Mouse (Mus musculus) erythroblast, embryonic 14.5 days (primary cell): ENCODE results near the gene Siglece. TPM values are rescaled to one million over a fixed set of nuclear protein-coding genes. Genes with fewer than 3 reads are reported as not detected.
"Not testable (repeated sequence)": the region's sequence is repeated elsewhere in the genome, so short reads cannot be mapped to it uniquely, and the experiment has no call there.

ENCODE experiments used
- H3K27me3 ChIP-seq: 2 replicates; pipeline ENCODE4 v1.6.1; 2012; ENCODE audit warnings: inconsistent platforms; ENCODE audit not compliant: control insufficient read depth
- H3K36me3 ChIP-seq: 2 replicates; pipeline ENCODE4 v1.6.1; 2012; ENCODE audit warnings: mild to moderate bottlenecking, inconsistent platforms; ENCODE audit not compliant: control insufficient read depth
- H3K4me1 ChIP-seq: 2 replicates; pipeline ENCODE4 v1.6.1; 2012; ENCODE audit warnings: inconsistent platforms; ENCODE audit not compliant: control insufficient read depth
- H3K4me3 ChIP-seq: replicated peaks from 2 replicates; pipeline ENCODE3; 2012; ENCODE audit warnings: moderate library complexity, mild to moderate bottlenecking, inconsistent platforms
- H3K9me3 ChIP-seq: 2 replicates; pipeline ENCODE4 v1.6.1; 2012; ENCODE audit warnings: low read length, inconsistent platforms, mixed read lengths; ENCODE audit not compliant: control insufficient read depth
- GATA1 ChIP-seq: IDR thresholded peaks from 2 replicates; pipeline ENCODE4 v1.6.1; 2012; ENCODE audit warnings: low read length, inconsistent platforms, mixed read lengths
- TAL1 ChIP-seq: IDR thresholded peaks from 3 replicates; pipeline ENCODE4 v1.6.1; 2012; ENCODE audit warnings: low read length, inconsistent platforms, mixed read lengths
- polyA plus RNA-seq: library from polyadenylated mRNA; stranded (reverse); fragments of >175 nt; gene quantifications from 2 replicates; pipeline ENCODE4 v1.2.3, GENCODE M21; 2012

Siglece gene
- polyA plus RNA-seq, 1 experiment, result not detected

- Histone ChIP-seq H3K4me1 (peaks cover 24% of the 10 kb centered on the region), H3K4me3 (peak overlapping the region; percentile 75), H3K9me3 (peaks cover 6% of the 10 kb centered on the region), H3K36me3 (peaks cover 20% of the 10 kb centered on the region), H3K27me3 (no peaks in the 10 kb centered on the region)
- TF ChIP-seq GATA1 (no peak), TAL1 (no peak)
These were observed 11.3 kb upstream of the Siglece start for GRCm38 (mm10) chr7:43671064-43671808.

DNA sequence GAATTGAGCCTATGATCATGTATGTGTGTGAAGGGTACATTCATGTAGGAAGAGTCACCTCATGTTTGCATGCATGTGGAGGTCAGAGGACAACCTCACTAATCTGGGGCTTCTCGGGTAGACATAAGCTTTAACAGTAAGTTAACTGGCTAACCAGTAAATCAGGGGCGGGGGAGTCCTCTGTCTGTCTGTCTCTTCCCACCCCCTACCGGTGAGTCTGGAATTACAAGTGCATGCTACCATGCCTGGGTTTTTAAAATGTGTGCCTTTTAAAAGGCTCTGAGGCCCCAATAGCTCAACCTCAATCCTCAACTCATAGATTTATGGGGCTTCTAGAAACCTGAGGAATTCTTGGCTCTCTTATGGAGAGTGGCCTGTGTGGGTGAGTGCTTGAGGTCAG, 8.6 kb upstream of the Siglece start:
- Histone ChIP-seq H3K36me3 (no peaks in the 10 kb centered on the region), H3K27me3 (no peaks in the 10 kb centered on the region), H3K9me3 (no peaks in the 10 kb centered on the region), H3K4me1 (peaks cover 24% of the 10 kb centered on the region), H3K4me3 (no peak overlapping the region)
- no peak for TF ChIP-seq TAL1
- TF ChIP-seq GATA1, result no peak

GRCm38 (mm10) chr7:43667221-43667620, 7.3 kb upstream of the Siglece start:
- not testable (repeated sequence) for H3K27me3 ChIP-seq, H3K4me3 ChIP-seq
- H3K4me1 ChIP-seq, result peaks cover 15% of the 10 kb centered on the region

DNA sequence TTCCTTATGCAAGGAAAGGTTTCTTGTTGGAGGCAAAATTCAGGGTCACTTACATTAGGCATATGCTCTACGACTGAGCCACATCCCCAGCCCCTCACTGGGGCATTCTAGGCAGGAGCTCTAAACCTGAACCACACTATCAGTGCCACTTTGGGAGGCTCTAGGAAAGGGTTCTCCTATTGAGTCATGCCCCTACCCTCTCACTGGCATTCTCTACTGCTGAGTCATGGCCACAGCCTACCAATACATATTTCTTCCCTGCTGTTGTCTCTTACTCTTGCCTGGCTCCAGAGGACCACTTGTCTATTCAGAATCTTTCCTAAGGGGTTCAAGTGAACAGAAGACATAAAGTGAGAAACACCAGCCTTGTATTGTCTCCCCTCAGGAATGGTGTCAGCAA, 2.8 kb upstream of the Siglece start:
- H3K4me1 ChIP-seq, result no peaks in the 10 kb centered on the region

More at GRCm38 (mm10) chr7:43667221-43667620, 7.3 kb upstream of the Siglece start:
- not testable (repeated sequence) for H3K9me3 ChIP-seq, H3K36me3 ChIP-seq

GRCm38 (mm10) chr7:43656232-43656631, 3.7 kb downstream of the Siglece start:
- no peaks in the 10 kb centered on the region for H3K36me3 ChIP-seq
- no peaks in the 10 kb centered on the region for H3K27me3 ChIP-seq
- TF ChIP-seq GATA1 (no peak), TAL1 (no peak)
- no peak overlapping the region for H3K4me3 ChIP-seq
- peaks cover 2% of the 10 kb centered on the region for H3K9me3 ChIP-seq
- H3K4me1 ChIP-seq, result no peaks in the 10 kb centered on the region

More for the DNA sequence above, 2.8 kb upstream of the Siglece start:
- Histone ChIP-seq H3K4me3 (no peak overlapping the region), H3K36me3 (no peaks in the 10 kb centered on the region), H3K9me3 (no peaks in the 10 kb centered on the region), H3K27me3 (no peaks in the 10 kb centered on the region)
- no peak for TF ChIP-seq GATA1
- no peak for TF ChIP-seq TAL1

DNA sequence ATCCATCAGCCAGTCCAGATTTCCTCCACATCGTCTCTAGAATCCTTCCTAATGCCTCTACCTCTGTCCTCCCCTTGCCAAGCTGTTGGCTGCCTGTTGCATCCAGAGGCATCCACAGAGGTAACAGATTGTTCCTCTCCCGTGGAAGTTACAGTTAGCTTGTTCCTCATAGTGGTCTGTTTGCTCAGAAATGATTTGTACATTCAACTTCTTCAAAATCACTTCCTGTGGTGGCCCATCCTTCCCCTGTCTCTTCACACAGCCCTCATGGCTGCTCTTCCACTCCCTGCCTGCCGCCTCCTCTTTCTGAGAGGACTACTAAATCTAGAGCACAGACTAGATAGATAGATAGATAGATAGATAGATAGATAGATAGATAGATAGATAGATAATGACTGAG, 5.4 kb downstream of the Siglece start:
- Histone ChIP-seq H3K4me3 (no peak overlapping the region), H3K9me3 (peaks cover 4% of the 10 kb centered on the region), H3K36me3 (no peaks in the 10 kb centered on the region), H3K4me1 (no peaks in the 10 kb centered on the region), H3K27me3 (no peaks in the 10 kb centered on the region)
- TF ChIP-seq GATA1, result no peak
- TF ChIP-seq TAL1, result no peak

- H3K27me3 ChIP-seq, result no peaks in the 10 kb centered on the region
- TF ChIP-seq TAL1, result no peak
- no peak for TF ChIP-seq GATA1
- peaks cover 4% of the 10 kb centered on the region for H3K9me3 ChIP-seq
- no peak overlapping the region for H3K4me3 ChIP-seq
- H3K36me3 ChIP-seq, result no peaks in the 10 kb centered on the region
- no peaks in the 10 kb centered on the region for H3K4me1 ChIP-seq
These were observed 7.3 kb downstream of the Siglece start for GRCm38 (mm10) chr7:43652683-43653082.

DNA sequence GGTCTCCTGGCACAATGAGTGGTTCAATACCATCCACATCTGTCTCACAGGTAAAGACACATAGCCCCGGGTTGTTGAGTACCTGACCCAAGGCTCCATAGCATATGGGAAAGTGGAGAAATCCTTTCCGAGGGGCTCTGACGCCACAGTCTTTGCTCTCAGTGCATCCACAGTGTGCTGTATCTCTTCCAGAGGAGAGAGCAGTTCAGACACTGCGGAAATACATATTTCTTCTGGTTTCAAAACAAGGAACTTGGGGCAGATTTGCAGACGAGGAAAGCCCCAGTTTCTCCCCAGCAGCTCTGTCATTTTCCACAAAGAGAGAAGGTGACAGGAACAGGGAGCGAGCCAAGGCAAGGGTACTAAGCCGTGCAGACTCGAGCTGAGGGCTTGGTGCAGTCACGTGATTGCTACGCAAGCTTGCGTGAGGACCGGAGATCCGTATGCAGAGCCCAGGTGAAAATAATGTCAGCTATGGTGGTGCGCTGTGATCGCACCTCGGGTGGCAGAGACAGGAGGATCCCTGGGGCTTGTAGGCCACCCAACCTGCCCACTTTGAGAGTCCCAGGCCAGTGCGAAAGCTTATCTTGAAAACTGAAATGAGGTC, 16.8 kb downstream of the Siglece start:
- Histone ChIP-seq H3K27me3 (no peaks in the 10 kb centered on the region), H3K9me3 (no peaks in the 10 kb centered on the region; the same call in 1 of the 2 replicates), H3K4me1 (no peaks in the 10 kb centered on the region), H3K36me3 (no peaks in the 10 kb centered on the region), H3K4me3 (no peak overlapping the region)
- TF ChIP-seq TAL1 (no peak), GATA1 (no peak)

DNA sequence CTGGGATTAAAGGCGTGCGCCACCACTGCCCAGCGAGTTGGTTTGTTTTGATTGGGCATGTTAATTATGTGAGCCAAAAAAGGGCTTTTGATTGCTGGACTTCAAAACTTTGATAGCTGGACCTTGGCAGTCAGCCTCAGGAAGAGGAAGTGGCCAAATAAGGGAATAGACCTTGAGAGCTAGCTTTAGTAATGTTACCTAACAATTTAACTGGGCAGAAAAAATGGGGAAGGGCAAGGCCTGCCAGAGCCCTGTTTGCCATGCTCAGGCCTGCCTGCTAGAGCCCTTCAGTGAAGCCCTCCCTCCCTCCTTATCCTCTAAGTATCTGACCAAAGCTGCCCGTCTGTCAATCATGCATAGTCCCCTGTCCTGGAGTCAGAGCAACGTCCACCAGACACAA, 17.4 kb downstream of the Siglece start:
- Histone ChIP-seq H3K4me3 (no peak overlapping the region), H3K27me3 (no peaks in the 10 kb centered on the region), H3K9me3 (no peaks in the 10 kb centered on the region; the same call in 1 of the 2 replicates), H3K36me3 (no peaks in the 10 kb centered on the region), H3K4me1 (no peaks in the 10 kb centered on the region)
- TF ChIP-seq TAL1 (no peak), GATA1 (no peak)

DNA sequence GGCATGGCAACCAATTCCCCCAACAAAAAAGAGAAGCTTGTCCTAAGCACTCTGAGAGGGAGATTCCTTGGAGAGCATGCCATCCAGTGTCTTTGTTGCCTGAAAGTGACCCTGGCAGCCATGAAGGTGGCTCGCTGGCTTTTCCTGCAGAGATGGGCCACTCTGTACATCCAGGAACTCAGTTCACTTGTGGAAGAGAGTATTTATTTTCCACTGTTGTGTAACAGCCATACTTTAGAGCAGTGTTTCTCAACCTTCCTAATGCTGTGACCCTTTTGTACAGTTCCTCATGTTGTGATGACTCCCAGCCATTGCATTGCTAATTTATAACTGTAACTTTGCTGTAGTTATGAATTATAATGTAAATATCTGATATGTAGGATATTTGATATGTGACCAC, 22.8 kb downstream of the Siglece start:
- H3K36me3 ChIP-seq, result no peaks in the 10 kb centered on the region
- H3K9me3 ChIP-seq, result no peaks in the 10 kb centered on the region
- TF ChIP-seq GATA1, result no peak
- no peak for TF ChIP-seq TAL1
- no peaks in the 10 kb centered on the region for H3K27me3 ChIP-seq
- no peaks in the 10 kb centered on the region for H3K4me1 ChIP-seq
- no peak overlapping the region for H3K4me3 ChIP-seq
